ENCODE assay signal across 13 mouse cellular contexts in genomic region chr2:165533789-165534188, GRCm38 (mm10).
"Had no signal": no experiment of that assay in that cellular context is flagged by ENCODE, and none has a peak within 500 bp of the region (broad histone marks: within the 10 kb centered on the region; RNA-seq: fewer than 3 reads in every experiment).

No protein-coding gene starts in this region.

- H3K36me3 ChIP-seq: liver, embryonic 15.5 days; midbrain, embryonic 10.5 days; neural tube, embryonic 13.5 days had no signal

- H3K27ac ChIP-seq: layer of hippocampus, adult 2 months; liver, embryonic 15.5 days; neural tube, embryonic 13.5 days had no signal

- H3K27me3 ChIP-seq: liver, embryonic 15.5 days; neural tube, embryonic 13.5 days had no signal

- H3K4me2 ChIP-seq: liver, embryonic 11.5 days; liver, embryonic 15.5 days; lung, embryonic 14.5 days; neural tube, embryonic 13.5 days had no signal

- H3K4me1 ChIP-seq: liver, embryonic 15.5 days had no signal

- DNase-seq: kidney, postnatal 10 days; kidney, postnatal 4 days; lung, embryonic 14.5 days; lung, postnatal 10 days; lung, postnatal 4 days; midbrain, embryonic 14.5 days; thymus, adult 18-20 months; thymus, postnatal 14 days had no signal

- H3K4me3 ChIP-seq: layer of hippocampus, adult 2 months; liver, embryonic 15.5 days; midbrain, embryonic 10.5 days; neural tube, embryonic 13.5 days had no signal

- H3K9ac ChIP-seq: liver, embryonic 15.5 days; lung, embryonic 14.5 days; neural tube, embryonic 13.5 days had no signal

- H3K9me3 ChIP-seq: liver, embryonic 15.5 days; midbrain, embryonic 10.5 days; neural tube, embryonic 13.5 days had no signal
